Mouse (Mus musculus) CD4-positive, CD25-positive, alpha-beta regulatory T cell, adult 2 months (primary cell): Measurements from ENCODE around the gene Tas1r1.

Source experiments
- DNase-seq: peaks from one replicate; pipeline ENCODE4 v3.0.0-alpha.2; 2012; ENCODE audit warnings: low read depth, low spot score

Gene Tas1r1

DNA sequence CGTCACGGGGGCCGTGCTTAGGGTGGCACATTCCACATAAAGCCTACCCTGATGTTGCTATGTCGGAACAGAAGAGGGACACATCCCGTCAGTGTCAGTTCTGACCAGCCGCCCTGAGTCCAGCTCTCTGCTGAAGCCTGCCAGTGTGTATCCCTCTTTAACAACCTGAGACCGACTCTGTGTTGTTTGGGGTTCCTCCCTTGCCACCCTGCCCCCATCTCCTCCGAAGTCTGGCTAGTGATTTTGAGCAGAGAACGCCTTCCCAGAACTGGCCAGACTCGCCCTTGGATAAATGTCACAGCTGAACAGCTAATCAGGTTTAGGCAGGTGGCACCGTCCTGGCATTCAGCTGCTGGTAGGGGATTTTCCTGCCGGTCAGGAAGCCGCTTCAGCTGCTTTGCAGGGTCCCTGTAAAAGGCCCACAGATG lies 27.6 kb downstream of the Tas1r1 start:
- DNase-seq = no peak

- peak; percentile 49 for DNase-seq
Observed at GRCm38 (mm10) chr4:152010091-152010706, 28.2 kb downstream of the Tas1r1 start.

GRCm38 (mm10) chr4:152009076-152010051 lies 29.0 kb downstream of the Tas1r1 start:
- peak; percentile 77 for DNase-seq

- peak; percentile 95 for DNase-seq
Observed at GRCm38 (mm10) chr4:152008622-152009075, 29.7 kb downstream of the Tas1r1 start, which contains the start of gene Klhl21. Klhl21 (plus strand) TSS chr4:152008803.

- DNase-seq = peak; percentile 27
Observed at GRCm38 (mm10) chr4:152008148-152008500, 30.2 kb downstream of the Tas1r1 start.

GRCm38 (mm10) chr4:152007481-152008147 lies 30.8 kb downstream of the Tas1r1 start:
- DNase-seq = no peak

DNA sequence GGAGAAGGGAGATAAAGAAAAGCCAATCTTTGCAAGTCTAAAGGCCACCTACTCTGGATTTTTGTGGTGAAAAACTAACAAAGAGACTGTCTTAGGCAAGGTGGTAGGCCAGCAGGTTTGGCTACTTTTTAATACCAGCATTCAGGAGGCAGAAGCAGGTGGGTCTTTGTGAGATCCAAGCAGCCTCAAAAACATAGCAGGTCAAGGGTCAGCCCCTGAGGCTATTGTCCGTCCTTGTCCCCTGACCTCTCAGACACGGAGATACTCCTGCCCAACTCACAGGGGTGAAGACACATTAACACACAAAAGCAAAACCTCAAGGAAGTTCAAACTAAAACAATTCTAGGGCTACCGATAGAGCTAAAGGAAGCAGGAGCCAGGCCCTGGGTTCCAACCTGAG lies 31.6 kb downstream of the Tas1r1 start:
- DNase-seq = no peak

GRCm38 (mm10) chr4:152006137-152006536 lies 32.2 kb downstream of the Tas1r1 start:
- peak; percentile 65 for DNase-seq

DNA sequence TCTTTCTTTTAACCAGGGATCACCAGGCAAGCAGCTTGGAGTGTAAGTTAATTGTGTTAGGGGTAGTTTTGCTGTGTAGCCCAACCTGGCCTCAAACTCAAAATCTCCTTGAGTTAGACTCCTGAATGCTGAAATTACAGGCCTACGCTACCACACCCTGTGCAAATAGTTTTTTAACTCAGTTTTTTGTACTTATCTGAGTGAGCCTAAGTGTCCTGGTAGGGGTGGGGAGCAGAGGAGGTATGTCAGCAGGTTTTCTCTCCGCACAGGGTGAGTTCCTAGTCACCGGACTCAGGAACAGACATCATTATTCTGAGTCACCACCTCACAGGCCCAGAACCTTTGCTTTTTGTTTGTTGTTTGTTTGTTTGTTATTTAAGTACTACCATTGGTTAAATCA lies 36.3 kb downstream of the Tas1r1 start:
- DNase-seq = no peak

- no peak for DNase-seq
Observed at GRCm38 (mm10) chr4:152001335-152001734, 37.0 kb downstream of the Tas1r1 start.

DNA sequence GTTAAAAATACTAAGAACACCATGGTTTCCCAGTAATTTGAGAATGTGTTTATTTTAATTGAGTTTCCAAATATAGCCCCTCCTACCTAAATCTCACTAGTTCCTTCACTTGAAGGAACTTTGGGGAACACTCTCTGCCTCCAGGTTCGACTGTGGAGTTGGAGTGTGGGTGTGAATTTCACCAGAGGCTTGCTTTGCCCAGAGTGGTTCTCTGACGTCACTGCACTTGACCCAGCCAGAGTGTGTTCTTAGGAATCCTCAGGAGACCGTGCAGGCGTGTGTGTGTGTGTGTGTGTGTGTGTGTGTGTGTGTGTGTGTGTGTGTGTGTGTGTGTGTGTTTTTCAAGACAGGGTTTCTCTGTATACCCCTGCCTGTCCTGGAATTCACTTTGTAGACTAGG lies 37.5 kb downstream of the Tas1r1 start:
- DNase-seq = no peak

DNA sequence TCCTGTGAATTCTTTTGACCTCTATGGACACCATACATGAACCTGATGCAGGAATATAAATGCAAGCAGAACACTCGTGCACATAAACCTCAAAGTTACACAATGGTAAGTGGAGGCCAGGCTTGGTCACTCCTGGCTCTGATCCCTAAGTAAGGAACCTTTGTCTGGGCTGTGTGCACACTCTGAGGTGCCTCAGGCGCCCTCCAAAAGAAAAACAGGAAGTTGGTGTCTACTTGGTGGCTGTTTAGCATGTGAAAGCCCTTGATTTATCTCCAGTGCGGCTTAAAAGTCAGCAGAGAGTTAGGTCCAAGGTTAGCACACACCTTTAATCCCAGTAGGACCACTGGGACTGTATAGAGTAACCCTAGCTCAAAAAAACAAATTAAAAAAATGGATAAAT lies 38.9 kb downstream of the Tas1r1 start:
- no peak for DNase-seq

- no peak for DNase-seq
Observed at GRCm38 (mm10) chr4:151997701-151998100, 40.7 kb downstream of the Tas1r1 start.

- DNase-seq = no peak
Observed at GRCm38 (mm10) chr4:151996951-151997222, 41.5 kb downstream of the Tas1r1 start.

GRCm38 (mm10) chr4:151996173-151996950 lies 42.0 kb downstream of the Tas1r1 start, which contains the start of gene Phf13:
Phf13 (minus strand) TSS chr4:151996258.
- peak; percentile 99 for DNase-seq

GRCm38 (mm10) chr4:151995371-151996172 lies 42.8 kb downstream of the Tas1r1 start:
- DNase-seq = no peak

DNA sequence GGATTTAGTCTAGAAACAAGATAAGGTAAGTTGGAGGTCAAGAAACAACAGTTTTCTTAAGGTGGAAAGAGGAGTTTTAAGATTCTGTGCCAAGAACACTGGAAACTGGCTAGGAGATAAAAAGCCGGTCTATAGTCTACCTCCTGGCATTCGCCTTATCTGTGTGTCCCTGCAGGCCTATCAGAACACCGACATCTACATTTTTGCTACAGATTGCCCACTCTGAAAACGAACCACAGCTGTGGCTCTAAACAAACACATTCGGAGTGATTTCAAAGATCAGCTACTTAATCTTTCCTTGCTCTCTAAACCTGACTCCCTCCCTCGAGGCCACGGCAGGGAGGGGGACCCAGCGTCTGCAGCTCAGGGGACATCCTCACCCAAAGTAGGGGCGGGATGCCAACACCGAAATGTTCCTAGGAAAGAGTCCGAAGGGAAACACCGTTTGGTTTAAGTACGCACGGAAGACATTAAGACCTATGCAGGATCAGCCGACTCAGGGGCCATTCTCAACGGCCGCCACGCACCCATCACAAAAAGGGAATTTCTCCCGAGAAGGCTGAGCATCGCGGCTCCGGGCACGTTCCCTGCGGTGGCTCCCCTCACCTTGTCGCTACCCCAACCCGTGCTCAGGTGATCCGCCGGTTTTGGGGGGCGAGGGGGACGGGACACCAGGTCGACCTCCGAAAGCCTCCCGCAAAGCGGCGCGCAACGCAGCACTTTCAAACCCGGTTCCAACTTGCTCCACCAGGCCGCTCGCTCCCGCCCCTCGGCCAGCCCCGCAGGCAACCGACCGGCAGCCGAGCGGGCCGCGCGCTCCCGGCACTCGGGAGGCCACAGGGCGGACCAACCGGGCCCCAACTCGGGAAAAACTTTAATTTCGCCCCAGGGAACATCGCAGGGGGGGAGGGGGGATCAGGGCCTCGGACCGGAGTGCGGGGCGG lies 43.9 kb downstream of the Tas1r1 start:
- DNase-seq = no peak

GRCm38 (mm10) chr4:151993035-151993434 lies 45.3 kb downstream of the Tas1r1 start:
- no peak for DNase-seq

GRCm38 (mm10) chr4:151992091-151992490 lies 46.3 kb downstream of the Tas1r1 start:
- DNase-seq = no peak

GRCm38 (mm10) chr4:151989110-151989488 lies 49.3 kb downstream of the Tas1r1 start:
- no peak for DNase-seq
